Mouse (Mus musculus) right cerebral cortex, postnatal 36 days (tissue): Measurements from ENCODE around the gene Plcb1.

Source experiments
- DNase-seq, 2 experiments: peaks; one replicate each; pipeline ENCODE4 v3.0.0; 2022; ENCODE audit warnings: low spot score in 2 of 2, mixed read lengths in 1 of 2

Gene Plcb1

GRCm38 (mm10) chr2:135053391-135053790 lies 267.5 kb downstream of the Plcb1 start:
- DNase-seq: no peak

- DNase-seq: no peak
These were observed 281.6 kb downstream of the Plcb1 start for GRCm38 (mm10) chr2:135067419-135067818.

- no peak for DNase-seq
These were observed 285.5 kb downstream of the Plcb1 start for GRCm38 (mm10) chr2:135071349-135071748.

- DNase-seq: no peak
These were observed 286.6 kb downstream of the Plcb1 start for GRCm38 (mm10) chr2:135072503-135072902.

GRCm38 (mm10) chr2:135073014-135073413 lies 287.1 kb downstream of the Plcb1 start:
- no peak for DNase-seq

GRCm38 (mm10) chr2:135075375-135075774 lies 289.5 kb downstream of the Plcb1 start:
- no peak for DNase-seq

- no peak for DNase-seq
These were observed 306.8 kb downstream of the Plcb1 start for GRCm38 (mm10) chr2:135092588-135093162.

- DNase-seq: no peak
These were observed 315.4 kb downstream of the Plcb1 start for GRCm38 (mm10) chr2:135101292-135101691.

GRCm38 (mm10) chr2:135101943-135102342 lies 316.1 kb downstream of the Plcb1 start:
- no peak for DNase-seq

GRCm38 (mm10) chr2:135106649-135107048 lies 320.8 kb downstream of the Plcb1 start:
- DNase-seq: no peak

- no peak for DNase-seq
These were observed 322.7 kb downstream of the Plcb1 start for GRCm38 (mm10) chr2:135108607-135109006.

- DNase-seq: no peak
These were observed 328.7 kb downstream of the Plcb1 start for GRCm38 (mm10) chr2:135114501-135115128.

GRCm38 (mm10) chr2:135123057-135123456 lies 337.2 kb downstream of the Plcb1 start:
- DNase-seq: no peak

GRCm38 (mm10) chr2:135123695-135124343 lies 338.0 kb downstream of the Plcb1 start:
- no peak for DNase-seq

GRCm38 (mm10) chr2:135140576-135140975 lies 354.7 kb downstream of the Plcb1 start:
- DNase-seq: no peak

- no peak for DNase-seq
These were observed 366.4 kb downstream of the Plcb1 start for GRCm38 (mm10) chr2:135152289-135152688.

GRCm38 (mm10) chr2:135153248-135153647 lies 367.4 kb downstream of the Plcb1 start:
- no peak for DNase-seq

- DNase-seq: no peak
These were observed 370.2 kb downstream of the Plcb1 start for GRCm38 (mm10) chr2:135156055-135156454.

GRCm38 (mm10) chr2:135157961-135158360 lies 372.1 kb downstream of the Plcb1 start:
- DNase-seq: no peak

GRCm38 (mm10) chr2:135161673-135162072 lies 375.8 kb downstream of the Plcb1 start:
- DNase-seq: no peak

GRCm38 (mm10) chr2:135165512-135165911 lies 379.6 kb downstream of the Plcb1 start:
- DNase-seq: no peak

- peak; percentile 16 to 30 for DNase-seq
These were observed 389.7 kb downstream of the Plcb1 start for GRCm38 (mm10) chr2:135175544-135175943.

GRCm38 (mm10) chr2:135187659-135188058 lies 401.8 kb downstream of the Plcb1 start:
- DNase-seq: no peak
